ENCODE assay signal across 13 mouse cellular contexts in the genomic region with DNA sequence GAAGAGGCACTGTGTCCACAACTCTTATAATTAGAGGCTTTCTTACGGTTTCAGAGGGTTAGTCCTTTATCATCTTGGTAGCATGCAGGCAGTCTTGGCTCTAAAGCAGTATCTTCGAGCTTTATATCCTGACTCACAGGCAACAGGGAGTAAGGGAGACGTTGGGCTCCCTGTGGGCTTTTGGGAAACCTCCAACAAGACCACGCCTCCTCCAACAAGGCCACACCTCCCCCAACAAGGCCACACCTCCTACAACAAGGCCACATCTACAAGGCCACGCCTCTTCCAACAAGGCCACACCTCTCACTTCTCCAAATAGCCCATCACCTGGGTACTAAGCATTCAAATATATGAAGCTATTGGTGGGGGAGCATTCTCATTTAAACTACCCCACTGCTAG.
A peak's percentile ranks its signal among the peaks of the same experiment; 100 is the strongest.
DNase-seq lines count a peak whose midpoint lies in the region; ATAC-seq lines count a peak whose summit lies in the region.
"Had no signal": no experiment of that assay in that cellular context is flagged by ENCODE, and none has a peak within 500 bp of the region (broad histone marks: within the 10 kb centered on the region; RNA-seq: fewer than 3 reads in every experiment).

No protein-coding gene starts in this region.

- ATAC-seq in megakaryocyte-erythroid progenitor cell, adult 5-6 weeks (replicated peaks; ENCODE audit: low FRiP score, low TSS enrichment, poor library complexity, severe bottlenecking): no peak
- ATAC-seq: forebrain, embryonic 14.5 days; forebrain, embryonic 16.5 days had no signal

- peak; percentile 25 for DNase-seq in cerebellum, adult 9-10 months
- no peak for DNase-seq in cerebellum, postnatal 25 days
- DNase-seq in R1 (ENCODE audit: low read depth, low spot score) (peak; percentile 79), ZHBTc4 (ENCODE audit: low read depth, low spot score) (peak; percentile 61)
- DNase-seq: adrenal gland, adult 2 months; adrenal gland, postnatal 10 days; adrenal gland, postnatal 25 days; cerebellum, adult 11-12 months; cerebellum, postnatal 36 days; embryo, embryonic 11 days had no signal

Comparison
In these comparisons a context has a peak if more than half of its experiments do, and no peak if none do; other contexts are left out.
1. DNase-seq: peak in cerebellum, adult 9-10 months (single experiment), R1 (single experiment) and ZHBTc4 (single experiment); none in cerebellum, postnatal 25 days (0 of 2).